Mouse (Mus musculus) adipocyte (in vitro differentiated cells): ENCODE measurements around the gene Dld.
A peak's percentile ranks its signal among the peaks of the same experiment; 100 is the strongest.

Source experiments
- DNase-seq: peaks from one replicate; pipeline ENCODE4 v3.0.0-alpha.2; 2016; ENCODE audit warnings: low spot score

The Dld gene

GRCm38 (mm10) chr12:31320817-31321216 is 30.4 kb downstream of the Dld start:
- no peak for DNase-seq

DNA sequence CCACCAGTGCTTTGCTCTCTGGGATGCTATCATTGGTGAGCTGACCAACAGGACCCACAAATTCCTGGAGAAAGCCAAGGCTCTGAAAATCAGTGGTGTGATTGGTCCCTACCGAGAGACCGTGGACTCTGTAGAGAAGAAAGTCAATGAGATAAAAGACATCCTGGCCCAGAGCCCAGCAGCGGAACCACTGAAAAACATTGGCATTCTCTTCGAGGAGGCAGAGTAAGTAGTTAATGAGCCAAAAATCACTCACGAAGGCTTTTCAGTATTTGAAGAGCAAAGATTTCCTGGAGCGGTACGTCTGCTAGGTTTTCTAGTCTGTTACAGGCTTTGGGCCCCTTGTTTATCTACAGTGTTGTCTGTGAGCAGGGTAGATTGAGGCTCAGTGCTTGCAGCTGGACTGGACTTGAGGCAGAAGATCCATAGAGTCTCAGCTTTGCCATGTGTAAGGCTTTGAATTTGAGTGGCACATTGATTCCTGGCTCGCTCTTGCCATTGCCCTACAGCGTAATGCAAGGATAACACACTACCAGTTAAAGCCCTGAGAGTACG is 32.8 kb downstream of the Dld start:
- DNase-seq: no peak

DNA sequence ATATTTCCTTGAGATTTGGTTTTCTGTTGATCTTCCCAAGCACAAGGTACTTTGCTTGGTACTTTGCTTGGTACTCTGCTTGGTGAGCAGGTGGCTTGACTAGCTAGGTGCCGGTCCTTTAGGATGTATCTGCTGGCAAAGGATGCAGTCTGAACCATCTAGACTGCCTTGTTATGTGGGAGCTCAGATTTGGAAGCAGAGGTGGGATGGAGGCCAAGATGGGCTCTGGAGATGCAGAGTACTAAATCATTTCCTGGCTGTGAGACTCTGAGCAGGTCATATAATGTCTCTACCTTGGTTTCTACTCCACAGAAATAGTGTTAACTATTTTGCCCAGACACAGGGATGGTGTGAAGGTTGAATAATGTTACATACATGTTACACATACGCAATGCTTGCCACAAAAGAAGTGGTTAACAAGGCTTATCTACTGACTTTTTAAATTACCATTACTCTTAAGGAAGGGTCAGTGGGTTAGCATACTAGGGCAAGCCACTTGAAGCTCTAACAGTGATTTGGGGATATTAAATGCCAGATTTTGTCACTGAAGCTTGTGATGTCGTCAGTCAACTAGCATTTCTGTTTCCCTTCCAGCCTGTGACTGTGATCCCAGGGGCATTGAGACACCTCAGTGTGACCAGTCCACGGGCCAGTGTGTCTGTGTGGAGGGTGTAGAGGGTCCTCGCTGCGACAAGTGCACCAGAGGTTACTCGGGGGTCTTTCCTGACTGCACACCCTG is 33.4 kb downstream of the Dld start:
- no peak for DNase-seq

- no peak for DNase-seq
Measured at GRCm38 (mm10) chr12:31315961-31316360, 35.3 kb downstream of the Dld start.

- DNase-seq: no peak
Measured at GRCm38 (mm10) chr12:31314310-31314709, 36.9 kb downstream of the Dld start.

- DNase-seq: no peak
Measured at GRCm38 (mm10) chr12:31313136-31313535, 38.1 kb downstream of the Dld start.

DNA sequence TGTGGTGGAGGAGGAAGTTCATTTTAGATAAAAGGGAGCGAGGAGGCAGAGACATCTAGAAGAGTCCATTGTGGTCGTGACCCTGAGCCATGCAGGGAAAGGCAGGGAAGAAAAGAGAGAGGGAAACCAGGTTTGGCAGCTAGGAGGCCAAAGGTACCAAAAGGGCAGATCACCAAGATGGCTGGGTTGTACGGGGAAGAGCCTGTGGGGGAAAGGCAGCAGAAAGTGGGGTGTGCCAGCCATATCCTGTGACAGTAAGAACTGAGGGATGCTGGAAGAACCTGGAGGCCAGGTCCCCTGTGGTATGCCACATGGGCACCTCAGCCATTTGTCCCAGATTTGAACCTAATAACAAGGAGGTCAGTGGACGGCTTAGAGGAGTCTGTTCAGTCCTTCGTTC is 39.0 kb downstream of the Dld start:
- no peak for DNase-seq

GRCm38 (mm10) chr12:31311671-31312265 is 39.5 kb downstream of the Dld start:
- DNase-seq: no peak

DNA sequence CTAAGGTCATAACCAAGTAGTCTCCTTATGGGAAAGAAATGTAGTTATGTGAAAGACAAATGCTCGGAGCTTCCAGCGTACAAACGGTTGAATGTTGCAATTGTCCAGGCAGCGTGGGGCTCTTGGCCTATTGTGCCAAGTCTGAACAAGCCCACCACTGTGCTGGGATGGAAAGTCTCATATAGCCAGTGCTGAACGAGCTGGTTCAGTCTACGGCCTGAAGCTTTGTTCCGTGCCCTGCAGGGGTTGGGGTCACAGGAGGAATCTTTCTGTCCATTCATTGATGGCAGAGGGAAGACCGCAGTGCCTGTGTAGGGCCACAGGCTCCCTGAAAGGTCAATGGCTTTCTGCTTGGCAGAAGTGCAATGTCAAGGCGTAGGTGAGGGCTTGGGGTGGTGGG is 40.6 kb downstream of the Dld start:
- DNase-seq: no peak

DNA sequence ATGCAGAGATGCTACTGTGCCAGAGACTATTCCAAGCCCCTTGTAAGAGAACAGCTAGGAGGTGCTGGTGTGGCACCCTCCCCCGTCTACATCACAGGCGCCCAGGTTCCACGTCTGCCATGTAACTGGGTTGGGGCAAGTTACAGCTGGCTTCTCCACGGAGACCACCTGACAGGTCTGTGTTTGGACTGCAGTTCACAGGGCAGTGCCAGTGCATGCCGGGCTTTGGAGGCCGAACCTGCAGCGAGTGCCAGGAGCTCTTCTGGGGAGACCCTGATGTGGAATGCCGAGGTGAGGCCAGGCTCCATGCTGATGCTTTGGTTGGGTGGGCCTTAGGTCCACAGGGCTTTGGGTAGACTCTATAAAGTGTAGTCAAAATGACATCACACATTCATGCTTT is 43.5 kb downstream of the Dld start:
- no peak for DNase-seq

- peak; percentile 25 for DNase-seq
Measured at GRCm38 (mm10) chr12:31307011-31307410, 44.2 kb downstream of the Dld start.

DNA sequence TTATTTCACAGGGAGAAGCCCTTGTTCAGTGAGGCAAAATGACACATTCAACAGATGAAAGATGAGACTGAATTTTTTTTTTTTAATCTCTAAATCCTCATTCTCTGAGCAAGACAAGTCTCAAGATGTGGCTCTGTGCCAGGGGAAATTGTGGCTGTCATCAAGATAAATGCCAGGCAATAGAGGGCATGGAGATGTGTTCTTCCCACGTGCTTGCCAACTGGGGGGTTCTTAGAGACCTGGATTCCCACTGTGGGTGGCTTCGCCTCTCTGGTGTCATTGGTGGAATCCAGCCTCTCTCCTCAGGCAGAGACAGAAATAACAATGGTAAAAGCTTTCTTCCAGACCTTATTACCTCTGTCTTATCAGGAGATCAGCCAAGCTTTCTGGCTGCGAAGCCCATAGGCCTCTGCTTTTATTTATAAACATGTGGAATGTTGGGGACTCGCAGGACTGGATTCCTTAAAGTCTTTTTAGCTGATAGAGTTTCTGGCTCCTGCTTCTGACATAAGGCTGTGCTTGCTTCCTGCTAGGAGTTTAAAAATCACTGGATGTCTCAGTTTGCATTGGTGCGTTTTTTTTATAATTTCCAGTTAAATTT is 45.1 kb downstream of the Dld start:
- peak; percentile 49 for DNase-seq

DNA sequence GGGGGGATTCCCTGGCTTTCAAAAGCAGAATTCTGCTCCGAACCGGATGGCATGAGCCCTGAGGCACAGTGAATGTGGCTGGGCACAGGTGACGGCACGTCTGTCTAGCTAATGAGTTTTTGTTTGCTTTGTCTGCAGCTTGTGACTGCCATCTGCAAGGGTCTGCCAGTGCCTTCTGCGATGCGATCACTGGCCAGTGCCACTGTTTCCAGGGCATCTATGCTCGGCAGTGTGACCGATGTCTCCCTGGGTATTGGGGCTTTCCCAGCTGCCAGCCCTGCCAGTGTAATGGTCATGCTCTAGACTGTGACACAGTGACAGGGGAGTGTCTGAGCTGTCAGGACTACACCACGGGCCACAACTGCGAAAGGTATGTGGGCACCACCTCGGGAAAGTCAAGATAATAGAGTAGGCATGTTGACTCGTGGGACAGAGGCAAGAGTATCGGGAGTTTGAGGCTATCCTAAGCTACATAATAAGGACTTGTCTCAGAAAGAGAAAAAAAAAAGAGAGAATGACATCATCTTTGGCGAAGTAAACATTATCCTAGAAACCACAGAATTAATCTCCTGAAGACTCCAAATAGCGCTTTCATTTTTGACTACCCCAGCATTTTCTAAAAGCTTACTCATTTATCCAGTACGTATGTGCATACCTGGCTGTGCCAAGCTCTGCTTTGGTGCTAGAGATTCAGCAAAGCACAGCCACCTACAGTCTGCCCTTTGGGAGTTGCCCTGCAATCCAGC is 48.3 kb downstream of the Dld start:
- peak; percentile 21 for DNase-seq

GRCm38 (mm10) chr12:31302266-31302665 is 49.0 kb downstream of the Dld start:
- DNase-seq: peak; percentile 83

DNA sequence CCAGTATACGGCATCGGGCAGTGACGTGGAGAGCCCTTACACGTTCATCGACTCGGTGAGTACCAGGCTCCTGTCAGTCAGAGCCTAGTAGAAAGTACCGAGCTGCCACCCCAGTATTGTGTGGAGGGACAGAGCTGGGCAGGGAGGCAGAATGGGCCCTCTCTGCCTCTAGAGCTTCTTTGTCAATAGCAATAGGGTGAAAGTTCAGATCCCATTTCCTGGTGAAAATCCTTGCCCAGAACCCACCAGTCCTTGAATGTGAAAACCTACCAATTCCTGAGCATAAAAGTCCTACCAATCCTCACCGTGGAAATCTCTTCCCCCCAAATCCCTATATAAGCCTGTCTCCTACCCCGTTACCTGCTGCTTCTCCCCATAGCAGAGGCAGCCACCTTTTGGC is 51.0 kb downstream of the Dld start:
- no peak for DNase-seq

DNA sequence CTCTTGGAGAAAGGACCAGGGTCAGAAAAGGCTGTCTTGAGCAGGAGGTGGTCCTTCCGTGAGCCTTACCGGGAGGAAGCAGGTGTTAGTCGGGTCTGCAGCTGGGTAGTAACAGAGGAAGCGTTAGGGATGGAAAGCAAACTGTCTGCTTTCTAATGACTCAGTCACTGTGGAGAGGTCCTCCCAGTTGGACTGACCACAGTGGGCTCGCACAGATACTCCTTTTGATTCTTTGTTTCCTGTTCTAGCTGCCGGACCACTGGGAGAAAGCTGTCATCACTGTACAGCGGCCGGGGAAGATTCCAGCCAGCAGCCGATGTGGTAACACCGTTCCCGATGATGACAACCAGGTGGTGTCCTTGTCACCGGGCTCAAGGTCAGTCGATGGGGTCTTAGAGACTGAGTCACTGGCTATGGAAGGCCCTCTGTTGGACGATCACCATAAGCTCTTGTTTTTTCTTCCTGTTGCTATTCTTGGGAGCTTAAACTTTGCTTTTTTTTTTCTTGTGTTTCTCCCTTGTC is 51.5 kb downstream of the Dld start:
- DNase-seq: no peak

DNA sequence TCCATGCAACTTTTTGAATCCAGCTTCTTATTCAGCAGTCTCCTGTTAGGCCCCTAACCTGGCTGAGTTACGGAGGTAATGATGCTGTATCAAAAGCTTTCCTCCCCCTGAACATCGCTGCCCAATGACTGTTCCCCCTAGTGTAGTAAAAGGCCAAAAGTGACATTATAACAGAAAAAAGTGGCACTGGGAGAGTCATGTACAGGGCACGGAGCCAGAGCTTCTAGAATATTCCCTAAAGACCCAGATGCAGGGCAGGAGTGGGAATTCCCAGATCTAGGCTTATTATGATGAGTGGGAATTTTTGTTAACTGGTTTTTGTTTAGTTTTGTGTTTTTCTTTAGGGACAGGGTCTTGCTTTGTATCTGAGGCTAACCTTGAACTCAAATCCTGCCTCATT is 52.1 kb downstream of the Dld start:
- DNase-seq: no peak

DNA sequence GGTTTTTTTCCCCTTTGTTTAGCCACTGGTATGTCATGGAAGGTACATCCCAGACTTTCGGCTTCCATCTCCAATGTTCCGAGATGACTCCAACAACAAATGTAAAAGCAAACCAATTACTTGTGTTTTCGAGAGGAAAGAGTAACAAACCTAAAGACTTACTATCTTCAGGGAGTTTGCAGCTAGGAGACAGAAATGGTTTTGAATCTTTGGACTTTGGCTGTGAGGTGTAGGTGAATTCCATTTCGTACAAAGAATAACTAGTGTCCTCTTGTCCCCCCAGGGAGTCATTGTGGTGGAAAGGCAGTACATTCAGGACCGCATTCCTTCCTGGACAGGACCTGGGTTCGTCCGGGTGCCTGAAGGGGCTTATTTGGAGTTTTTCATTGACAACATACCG is 52.7 kb downstream of the Dld start:
- no peak for DNase-seq

- DNase-seq: no peak
Measured at GRCm38 (mm10) chr12:31298122-31298521, 53.1 kb downstream of the Dld start.

GRCm38 (mm10) chr12:31296097-31296496 is 55.2 kb downstream of the Dld start:
- DNase-seq: no peak

- peak; percentile 46 for DNase-seq
Measured at GRCm38 (mm10) chr12:31295505-31295904, 55.7 kb downstream of the Dld start.

- DNase-seq: no peak
Measured at GRCm38 (mm10) chr12:31294996-31295395, 56.3 kb downstream of the Dld start.
